Mouse (Mus musculus): ENCODE measurements around the gene Ggnbp2. TPM values are rescaled to one million over a fixed set of nuclear protein-coding genes. Genes with fewer than 3 reads are reported as not detected.
"Not testable (repeated sequence)": the region's sequence is repeated elsewhere in the genome, so short reads cannot be mapped to it uniquely, and the experiment has no call there.

Ggnbp2 gene
- total and polyA plus RNA-seq, 3 experiments = 22.9 to 54.9 (median 47.9) TPM

DNA sequence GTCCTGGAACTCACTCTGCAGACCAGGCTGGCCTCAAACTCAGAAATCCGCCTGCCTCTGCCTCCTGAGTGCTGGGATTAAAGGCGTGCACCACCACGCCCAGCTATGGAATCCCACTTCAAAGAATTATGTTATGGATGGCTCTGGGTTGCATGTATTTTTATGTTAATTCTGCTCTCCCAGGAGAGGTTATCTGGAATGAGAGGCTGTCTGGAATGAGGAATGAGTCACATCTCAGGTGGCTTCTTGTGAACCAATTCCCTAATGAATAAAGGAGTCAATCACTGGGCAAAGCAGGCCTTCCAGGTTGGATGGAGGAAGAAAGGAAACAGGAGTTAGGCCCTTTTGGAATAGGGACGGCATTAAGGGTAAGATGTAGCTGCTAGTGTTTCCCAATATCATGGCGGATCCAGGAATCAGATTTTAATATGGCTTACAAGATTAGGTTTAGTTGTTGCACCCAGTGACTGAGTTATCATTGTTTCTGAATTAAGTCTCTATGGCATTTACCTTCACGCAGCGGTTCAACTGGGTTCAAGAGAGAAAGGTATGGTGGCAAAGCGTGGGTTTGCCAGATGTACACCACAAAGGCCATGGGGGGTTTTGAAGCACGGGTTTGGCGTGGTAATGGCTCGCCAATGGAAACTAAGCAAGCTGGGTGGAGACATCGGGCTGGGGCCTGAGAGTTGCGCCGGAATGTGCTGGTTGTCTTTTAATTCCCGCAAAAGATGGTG lies 23.7 kb downstream of the Ggnbp2 start:
- intact Hi-C loops (cut with DNase I) = no loop called here
- WGBS = 97% methylated on average over 15 of the region's 15 CpGs
- no peaks in the 10 kb centered on the region for H3K27me3 ChIP-seq (ENCODE audit: control insufficient read depth, insufficient read depth, low read length)

GRCm38 (mm10) chr11:84839330-84839729 lies 31.3 kb downstream of the Ggnbp2 start:
- H3K9ac ChIP-seq (ENCODE audit: low read depth, low read length) = no peak overlapping the region
- 97% methylated on average over 2 of the region's 2 CpGs for WGBS
- H3K4me3 ChIP-seq = no peak overlapping the region
- H3K36me3 ChIP-seq (ENCODE audit: control insufficient read depth, insufficient read depth, low read length) = peaks cover 6% of the 10 kb centered on the region
- DNase-seq = no peak
- H3K27ac ChIP-seq = no peak overlapping the region
- H3K27me3 ChIP-seq (ENCODE audit: control insufficient read depth, insufficient read depth, low read length) = no peaks in the 10 kb centered on the region
- H3K4me1 ChIP-seq (ENCODE audit: control insufficient read depth, insufficient read depth, low read length) = no peaks in the 10 kb centered on the region
- intact Hi-C loops (cut with DNase I) = no loop called here
- no peak for TF ChIP-seq EP300 (IDR thresholded peaks at IDR 0.05; ENCODE audit: insufficient read depth, low read depth, low read length)
- TF ChIP-seq CTCF (IDR thresholded peaks at IDR 0.05) = peak; percentile 43
- no peak for TF ChIP-seq POLR2A (IDR thresholded peaks at IDR 0.05; ENCODE audit: insufficient read depth, low read depth, low read length)
- no peaks in the 10 kb centered on the region; the same call in 1 of the 2 replicates for H3K79me2 ChIP-seq (replicated peaks; ENCODE audit: control insufficient read depth, insufficient read depth, low read length)

More for the DNA sequence above, 23.7 kb downstream of the Ggnbp2 start:
- H3K4me1 ChIP-seq (ENCODE audit: control insufficient read depth, insufficient read depth, low read length) = no peaks in the 10 kb centered on the region
- H3K27ac ChIP-seq = no peak overlapping the region
- TF ChIP-seq POLR2A (IDR thresholded peaks at IDR 0.05; ENCODE audit: insufficient read depth, low read depth, low read length) (no peak), CTCF (IDR thresholded peaks at IDR 0.05) (no peak), EP300 (IDR thresholded peaks at IDR 0.05; ENCODE audit: insufficient read depth, low read depth, low read length) (no peak)
- H3K9ac ChIP-seq (ENCODE audit: low read depth, low read length) = no peak overlapping the region
- no peaks in the 10 kb centered on the region; the same call in 1 of the 2 replicates for H3K36me3 ChIP-seq (ENCODE audit: control insufficient read depth, insufficient read depth, low read length)
- no peaks in the 10 kb centered on the region; the same call in 1 of the 2 replicates for H3K79me2 ChIP-seq (replicated peaks; ENCODE audit: control insufficient read depth, insufficient read depth, low read length)
- DNase-seq = no peak
- no peak overlapping the region for H3K4me3 ChIP-seq

DNA sequence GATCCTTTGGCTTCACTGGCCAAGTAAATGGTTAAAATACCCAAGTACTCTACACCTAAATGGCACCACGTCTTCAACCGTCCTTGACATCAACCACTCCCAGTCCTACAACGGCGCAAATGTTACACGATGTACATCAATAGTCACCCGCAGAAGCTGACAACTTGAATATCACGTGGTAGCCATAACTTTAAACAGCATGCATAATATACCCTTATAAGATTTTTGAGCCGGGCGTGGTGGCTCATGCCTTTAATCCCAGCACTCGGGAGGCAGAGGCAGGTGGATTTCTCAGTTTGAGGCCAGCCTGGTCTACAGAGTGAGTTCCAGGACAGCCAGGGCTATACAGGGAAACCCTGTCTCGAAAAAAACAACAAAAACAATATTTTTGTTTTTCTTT lies 41.1 kb downstream of the Ggnbp2 start:
- 68% methylated on average over 11 of the region's 11 CpGs for WGBS
- intact Hi-C loops (cut with DNase I) = loop anchor here (1.0 kb wide), 1 partner anchor 41 kb away; the partner anchor contains the start of gene Ggnbp2
- peak overlapping the region; percentile 99 for H3K4me3 ChIP-seq
- H3K4me1 ChIP-seq (ENCODE audit: control insufficient read depth, insufficient read depth, low read length); H3K27me3 ChIP-seq (ENCODE audit: control insufficient read depth, insufficient read depth, low read length); DNase-seq; H3K79me2 ChIP-seq (replicated peaks; ENCODE audit: control insufficient read depth, insufficient read depth, low read length): not testable (repeated sequence)
- H3K9ac ChIP-seq (ENCODE audit: low read depth, low read length) = peak overlapping the region; percentile 93
- H3K36me3 ChIP-seq (ENCODE audit: control insufficient read depth, insufficient read depth, low read length) = peaks cover 11% of the 10 kb centered on the region
- peak overlapping the region; percentile 98 for H3K27ac ChIP-seq

GRCm38 (mm10) chr11:84828516-84829399 lies 41.9 kb downstream of the Ggnbp2 start, which contains the start of gene Dhrs11:
Gene Dhrs11, minus strand, starts transcription at chr11:84828994.
- TF ChIP-seq EP300 (IDR thresholded peaks at IDR 0.05; ENCODE audit: insufficient read depth, low read depth, low read length) (peak; percentile 9; the same call in 1 of the 2 replicates), POLR2A (IDR thresholded peaks at IDR 0.05; ENCODE audit: insufficient read depth, low read depth, low read length) (peak; percentile 89), CTCF (IDR thresholded peaks at IDR 0.05) (no peak)
- Histone ChIP-seq H3K27ac (peak within 1 kb of the TSS; percentile 98), H3K4me3 (peak within 1 kb of the TSS; percentile 99), H3K27me3 (ENCODE audit: control insufficient read depth, insufficient read depth, low read length) (no peaks in the 10 kb centered on the region), H3K4me1 (ENCODE audit: control insufficient read depth, insufficient read depth, low read length) (peaks cover 9% of the 10 kb centered on the region), H3K79me2 (replicated peaks; ENCODE audit: control insufficient read depth, insufficient read depth, low read length) (peaks cover 1% of the 10 kb centered on the region; the same call in 1 of the 2 replicates), H3K9ac (ENCODE audit: low read depth, low read length) (peak within 1 kb of the TSS; percentile 99), H3K36me3 (ENCODE audit: control insufficient read depth, insufficient read depth, low read length) (peaks cover 16% of the 10 kb centered on the region)
- intact Hi-C loops (cut with DNase I) = loop anchor here (1.0 kb wide), 1 partner anchor 42 kb away; the partner anchor contains the start of gene Ggnbp2
- peak; percentile 97 to 99 for DNase-seq
- under 1% methylated on average over 62 of the region's 62 CpGs for WGBS

GRCm38 (mm10) chr11:84827901-84828503 lies 42.6 kb downstream of the Ggnbp2 start:
- WGBS = 32% methylated on average over 3 of the region's 3 CpGs
- intact Hi-C loops (cut with DNase I) = no loop called here
- peaks cover 9% of the 10 kb centered on the region for H3K4me1 ChIP-seq (ENCODE audit: control insufficient read depth, insufficient read depth, low read length)
- H3K36me3 ChIP-seq (ENCODE audit: control insufficient read depth, insufficient read depth, low read length) = peaks cover 16% of the 10 kb centered on the region
- peak overlapping the region; percentile 99 for H3K4me3 ChIP-seq
- peak in 1 of 2 experiments; percentile 19 for DNase-seq
- H3K79me2 ChIP-seq (replicated peaks; ENCODE audit: control insufficient read depth, insufficient read depth, low read length) = peaks cover 1% of the 10 kb centered on the region; the same call in 1 of the 2 replicates
- H3K9ac ChIP-seq (ENCODE audit: low read depth, low read length) = peak overlapping the region; percentile 99
- TF ChIP-seq EP300 (IDR thresholded peaks at IDR 0.05; ENCODE audit: insufficient read depth, low read depth, low read length) (no peak), POLR2A (IDR thresholded peaks at IDR 0.05; ENCODE audit: insufficient read depth, low read depth, low read length) (no peak), CTCF (IDR thresholded peaks at IDR 0.05) (no peak)
- H3K27me3 ChIP-seq (ENCODE audit: control insufficient read depth, insufficient read depth, low read length) = no peaks in the 10 kb centered on the region
- H3K27ac ChIP-seq = peak overlapping the region; percentile 98

Measured in heart, adult 2 months (tissue).